Mouse (Mus musculus) v-Abl transformed pro-B cells (cell line): ENCODE results near the gene Rhbdf2.

Experiments
- in situ Hi-C, 2 experiments: fragments of 400-800 bp; cut with MboI; formaldehyde crosslinking; loops; one replicate each; pipeline ENCODE4 v1.15.1; 2025; ENCODE audit not compliant: unreplicated experiment in 2 of 2

Gene Rhbdf2

DNA sequence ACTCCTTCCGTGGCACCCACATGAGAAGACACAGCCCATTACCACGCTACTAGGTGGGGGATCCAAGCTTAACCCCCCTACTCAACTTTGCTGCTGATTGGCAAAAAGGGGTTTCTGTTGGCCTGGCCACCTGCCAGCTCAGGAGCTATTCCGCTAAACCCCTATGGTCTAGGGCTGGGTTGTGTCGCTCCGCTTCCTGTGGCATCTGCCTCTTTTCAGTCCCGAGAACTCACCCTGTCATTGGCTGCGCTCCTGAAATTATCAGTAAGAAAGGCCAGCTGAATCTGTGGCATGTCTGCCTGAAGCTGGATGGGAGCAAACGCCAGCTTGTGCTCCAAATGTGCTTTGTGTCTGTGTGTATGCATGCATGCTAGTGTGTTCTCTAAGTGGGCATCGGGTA, 33.4 kb upstream of the Rhbdf2 start:
- in situ Hi-C loops: no loop called here

DNA sequence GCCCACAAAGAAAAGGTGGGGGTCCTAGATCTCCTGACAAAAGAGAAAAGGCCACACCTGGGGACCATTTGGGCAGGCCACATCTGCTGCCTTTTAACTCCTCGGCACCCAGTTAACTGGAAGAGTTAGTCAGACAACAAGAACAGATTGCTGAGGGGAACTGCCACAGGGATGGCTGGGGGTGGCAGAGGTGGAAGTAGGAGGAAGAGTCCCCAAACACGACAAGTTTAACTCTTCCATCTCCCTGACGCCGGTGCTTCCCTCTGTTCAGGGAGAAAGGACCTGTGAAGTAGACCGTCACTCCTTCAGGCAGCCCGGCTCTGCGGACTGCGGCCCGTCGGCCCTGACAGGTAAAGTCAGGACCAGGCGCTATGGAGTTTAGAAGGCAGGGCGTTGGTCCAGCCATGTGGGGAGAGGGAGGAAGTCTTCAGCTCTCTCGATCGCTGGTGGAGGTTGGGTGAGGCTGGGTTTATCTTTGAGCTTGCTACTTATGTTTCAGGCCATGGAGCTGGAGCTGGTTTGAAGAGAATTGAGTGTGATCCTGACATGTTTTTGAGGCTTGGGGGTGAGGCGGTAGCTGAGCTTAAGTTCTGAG, 32.3 kb upstream of the Rhbdf2 start:
- in situ Hi-C loops: no loop called here

DNA sequence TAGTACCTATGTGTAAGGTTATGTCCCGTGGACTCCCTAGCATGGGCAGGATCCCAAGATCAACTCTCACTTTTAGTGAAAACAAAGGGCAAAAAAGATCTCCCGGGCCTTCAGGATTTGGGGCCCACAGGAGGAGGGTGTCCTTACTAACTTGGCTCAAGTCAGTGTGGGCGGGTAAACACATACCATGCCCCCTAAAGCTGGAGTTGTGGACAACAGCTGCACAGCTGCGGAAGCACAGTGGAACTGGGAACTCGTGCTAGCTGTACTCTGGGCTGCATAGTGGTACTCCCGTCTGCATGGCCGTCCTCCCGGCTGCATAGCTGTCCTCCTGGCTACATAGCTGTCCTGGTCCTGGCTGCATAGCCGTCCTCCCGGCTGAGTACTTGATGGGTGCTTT, 31.4 kb upstream of the Rhbdf2 start:
- in situ Hi-C loops: no loop called here

DNA sequence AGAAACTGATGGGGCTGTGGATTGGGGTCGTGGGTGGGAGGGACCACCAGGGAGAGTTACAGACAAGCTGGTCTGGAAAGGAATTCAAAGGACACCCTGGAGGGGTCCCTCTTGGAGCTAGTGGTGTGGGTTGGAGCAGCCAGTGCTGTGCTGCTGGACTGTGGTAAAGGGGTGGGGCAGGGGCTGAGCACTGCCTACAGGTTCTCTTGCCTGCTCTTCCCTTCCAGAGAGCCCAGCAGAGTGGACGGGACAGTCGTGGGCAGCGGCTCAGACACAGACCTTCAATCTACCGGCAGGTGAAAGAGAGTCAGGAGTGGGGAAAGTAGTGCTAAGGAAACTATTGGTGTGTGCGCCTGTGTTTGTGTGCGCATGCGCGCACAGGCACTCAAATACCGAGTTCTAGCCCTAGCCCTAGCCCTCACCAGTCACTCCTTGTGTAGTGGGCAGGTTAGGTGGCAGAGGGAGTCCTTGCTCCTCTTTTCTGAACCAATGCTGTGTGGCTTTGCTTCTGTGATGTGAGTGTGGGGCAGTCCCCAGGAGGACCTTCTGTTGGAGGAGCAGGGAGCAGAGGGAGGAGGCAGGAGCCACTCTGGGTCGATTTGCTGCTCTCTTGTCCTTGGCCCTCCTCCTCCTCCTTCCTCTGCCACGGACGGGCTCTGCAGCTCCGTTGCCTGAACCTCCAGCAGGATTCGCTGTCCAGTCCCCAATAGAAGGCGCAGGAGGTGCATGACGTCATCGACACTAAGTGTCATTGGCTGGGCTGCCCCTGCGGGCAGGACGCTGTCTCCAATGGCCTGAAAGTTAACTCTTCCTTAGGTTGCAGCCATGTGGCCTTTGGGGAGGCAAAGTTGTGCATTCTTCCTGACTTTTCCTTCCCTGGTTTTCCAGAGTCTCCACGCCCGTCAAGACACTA, 30.7 kb upstream of the Rhbdf2 start:
- in situ Hi-C loops: no loop called here

DNA sequence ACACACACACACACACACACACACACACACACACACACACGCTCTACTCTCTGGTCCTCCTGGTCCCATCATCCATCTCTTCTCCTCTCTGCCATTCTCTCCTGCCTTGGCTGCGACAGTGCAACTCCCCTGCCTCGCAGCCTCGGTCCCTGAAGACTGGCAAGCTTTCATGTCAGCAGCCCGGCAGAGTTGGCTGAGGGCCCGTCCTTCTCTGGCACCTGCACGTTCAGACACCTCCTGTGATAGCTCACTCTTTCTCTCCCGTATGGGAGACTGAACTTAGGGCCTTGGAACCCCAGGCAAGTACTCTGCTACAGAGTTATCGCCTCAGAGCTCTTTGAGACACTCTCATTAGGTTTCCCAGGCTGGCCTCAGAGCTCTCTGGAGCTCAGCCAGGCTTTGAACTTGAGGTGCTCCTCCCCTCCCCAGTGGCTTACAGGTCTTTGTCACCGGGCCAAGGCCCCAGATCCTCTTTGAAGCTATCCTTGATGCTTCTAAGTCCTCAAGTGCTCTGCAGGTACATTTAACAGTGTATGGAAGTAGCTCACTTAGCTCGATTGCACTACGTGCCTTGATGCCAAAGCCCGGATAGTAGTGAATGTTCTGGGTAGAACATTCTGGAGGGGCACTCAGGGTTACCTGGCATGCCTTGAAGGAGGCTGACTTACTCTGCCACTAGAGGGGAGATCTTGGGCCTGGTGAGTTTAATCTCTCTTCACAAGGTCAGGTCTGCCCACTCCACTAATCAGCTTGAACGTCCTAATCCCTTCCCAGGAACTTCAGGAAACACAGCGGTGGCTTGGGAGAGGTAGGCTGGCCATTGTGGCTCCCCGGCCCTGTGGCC, 29.8 kb upstream of the Rhbdf2 start:
- in situ Hi-C loops: no loop called here

DNA sequence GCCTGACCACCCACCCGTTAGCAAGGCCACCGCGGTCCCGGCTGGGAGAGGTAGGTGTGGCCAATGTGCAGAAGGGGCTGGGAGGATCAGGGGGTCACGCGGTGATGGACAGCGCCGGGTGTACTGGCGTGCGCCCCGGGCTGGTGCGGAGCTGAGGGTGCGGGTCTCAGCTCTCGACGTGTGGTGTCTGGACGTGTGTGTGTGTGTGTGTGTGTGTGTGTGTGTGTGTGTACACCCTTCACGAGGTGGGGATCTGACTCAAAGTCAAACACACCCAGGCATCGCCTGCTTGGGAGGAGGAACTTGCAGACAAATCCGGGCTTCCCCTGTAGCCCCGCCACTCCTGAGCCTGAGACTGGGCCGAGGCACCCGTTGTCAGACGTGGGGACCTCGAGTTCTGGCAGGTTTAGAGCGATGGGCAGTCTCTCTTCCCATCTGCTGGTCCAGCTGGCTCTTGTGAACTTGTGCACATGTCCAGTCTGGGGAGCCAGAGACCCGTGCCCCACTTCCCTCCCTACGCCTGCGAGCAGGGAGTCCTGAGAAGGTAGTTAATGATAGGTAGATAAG, 27.5 kb upstream of the Rhbdf2 start, which contains the start of gene Cygb:
Gene Cygb (minus strand): TSS at position 59 of the 567 bp plus-strand sequence.
- in situ Hi-C loops: no loop called here

DNA sequence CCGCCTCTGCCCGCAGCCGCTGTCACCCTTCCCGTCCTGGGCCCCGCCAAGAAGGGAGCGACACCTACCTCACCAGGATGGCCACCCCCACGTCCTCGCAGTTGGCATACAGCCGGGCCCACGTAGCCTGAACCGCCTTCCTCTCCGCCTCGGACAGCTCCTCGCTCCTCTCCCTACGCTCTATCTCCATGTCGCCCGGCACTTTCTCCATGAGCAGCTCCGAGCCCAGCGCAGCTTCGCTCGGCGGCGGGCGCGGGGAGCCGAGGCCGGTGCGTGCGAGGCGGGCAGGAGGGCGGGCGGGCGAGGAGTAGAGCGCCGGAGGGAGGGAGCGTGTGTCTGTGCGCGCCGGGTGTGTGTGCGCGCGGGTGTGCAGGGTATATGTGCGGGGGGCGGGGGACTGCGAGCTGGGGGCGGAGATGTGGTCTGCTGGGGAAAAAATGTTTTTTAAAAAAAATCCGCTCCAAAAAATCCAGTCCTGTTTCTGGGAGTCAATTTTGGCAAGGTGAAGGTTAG, 26.9 kb upstream of the Rhbdf2 start:
- in situ Hi-C loops: no loop called here

DNA sequence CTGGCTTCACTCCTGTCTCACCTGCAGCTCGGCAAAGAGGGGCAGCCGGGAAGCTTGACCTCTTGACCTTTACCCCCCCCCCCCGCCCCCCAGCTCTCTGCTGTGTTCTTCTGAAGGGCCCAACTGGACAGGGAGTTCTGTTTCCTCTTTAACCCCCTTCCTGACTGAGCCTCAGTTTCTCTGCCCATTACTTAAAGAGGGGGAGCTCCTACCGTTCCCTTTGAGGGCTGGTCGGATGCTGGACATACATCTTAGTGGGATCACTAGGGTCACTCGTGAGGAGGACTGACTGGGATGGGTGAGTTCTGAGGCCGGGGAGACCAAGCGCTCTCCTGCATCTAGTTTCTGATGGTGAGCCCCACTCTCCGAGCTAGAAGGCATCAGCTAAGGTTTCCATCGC, 26.4 kb upstream of the Rhbdf2 start, which contains the start of gene Prcd:
Gene Prcd (plus strand): TSS at position 301 of the 400 bp plus-strand sequence.
- in situ Hi-C loops: no loop called here

DNA sequence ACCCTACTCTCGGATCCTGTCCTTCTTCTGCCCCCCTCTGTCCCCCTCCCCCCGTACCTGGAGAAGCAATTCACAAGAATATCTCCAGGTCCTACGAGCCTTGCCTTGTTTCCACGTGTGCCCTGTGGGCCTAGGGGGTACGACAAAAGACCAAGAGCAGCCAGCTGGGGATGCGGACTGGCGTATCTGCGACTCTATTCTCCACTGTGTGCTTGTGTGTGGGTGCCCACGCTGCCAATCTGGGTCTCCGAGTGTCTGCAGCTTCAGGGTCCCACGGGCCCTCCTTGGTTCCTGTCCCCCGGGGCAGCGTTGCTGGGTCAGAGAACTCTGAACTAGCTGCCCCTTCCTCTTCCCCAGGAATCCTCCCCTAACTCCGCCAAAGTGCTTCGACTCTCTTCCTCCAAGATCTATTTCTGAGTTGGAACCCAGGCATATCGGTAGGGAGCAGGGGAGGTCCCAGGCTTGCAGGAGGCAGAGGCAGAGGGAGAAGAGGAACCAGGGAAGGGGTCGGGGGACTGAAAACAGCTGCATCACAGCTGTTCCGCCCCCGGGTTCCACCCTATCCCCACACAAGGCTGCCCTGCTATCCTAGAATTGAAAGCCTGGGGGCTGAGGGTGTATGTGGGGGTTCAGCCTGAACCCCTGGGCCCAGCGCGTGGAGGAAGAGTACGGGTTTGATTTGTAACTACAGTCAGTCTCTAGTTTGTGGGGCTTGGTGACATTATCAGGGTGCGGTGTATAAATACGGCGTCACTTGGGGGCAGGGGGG, 25.7 kb upstream of the Rhbdf2 start:
- in situ Hi-C loops: no loop called here

DNA sequence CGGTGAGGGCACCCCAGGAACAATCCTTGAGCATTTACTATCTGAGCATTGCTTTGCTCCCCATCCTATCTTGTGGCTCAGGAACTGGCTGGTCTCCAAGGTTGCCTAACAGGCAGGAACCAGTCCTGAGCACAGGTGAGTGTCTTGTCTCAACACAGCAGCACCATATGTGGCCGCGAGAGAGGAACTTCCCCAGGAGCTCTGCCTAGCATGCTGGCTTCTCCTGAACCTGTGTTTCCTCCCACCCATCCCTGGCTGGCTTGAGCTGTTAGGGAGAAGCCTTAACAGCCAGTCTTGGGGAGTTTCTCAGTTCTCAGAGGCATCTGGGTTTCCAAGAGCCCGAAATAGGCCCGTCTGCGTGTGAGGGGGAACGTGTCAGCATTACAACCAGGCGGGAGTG, 24.5 kb upstream of the Rhbdf2 start:
- in situ Hi-C loops: no loop called here

DNA sequence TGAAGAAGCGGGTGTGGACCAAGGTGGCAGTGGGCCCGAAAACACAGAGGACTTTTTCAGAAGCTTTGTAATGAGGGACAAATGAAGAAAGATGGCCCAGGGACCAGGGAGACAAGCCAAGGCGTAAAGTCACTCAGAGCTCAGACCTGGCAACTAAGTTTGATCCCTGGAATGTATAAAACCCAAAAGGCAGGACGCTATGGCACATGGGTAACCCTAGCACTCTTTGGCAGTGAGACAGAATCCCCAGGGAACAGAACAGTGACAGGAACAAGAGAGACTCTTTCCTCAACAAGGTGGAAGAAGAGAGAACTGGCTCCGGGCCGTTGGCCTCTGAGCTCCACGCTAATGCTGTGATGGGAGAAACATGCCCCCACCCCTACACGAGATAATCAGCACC, 24.0 kb upstream of the Rhbdf2 start:
- in situ Hi-C loops: no loop called here

DNA sequence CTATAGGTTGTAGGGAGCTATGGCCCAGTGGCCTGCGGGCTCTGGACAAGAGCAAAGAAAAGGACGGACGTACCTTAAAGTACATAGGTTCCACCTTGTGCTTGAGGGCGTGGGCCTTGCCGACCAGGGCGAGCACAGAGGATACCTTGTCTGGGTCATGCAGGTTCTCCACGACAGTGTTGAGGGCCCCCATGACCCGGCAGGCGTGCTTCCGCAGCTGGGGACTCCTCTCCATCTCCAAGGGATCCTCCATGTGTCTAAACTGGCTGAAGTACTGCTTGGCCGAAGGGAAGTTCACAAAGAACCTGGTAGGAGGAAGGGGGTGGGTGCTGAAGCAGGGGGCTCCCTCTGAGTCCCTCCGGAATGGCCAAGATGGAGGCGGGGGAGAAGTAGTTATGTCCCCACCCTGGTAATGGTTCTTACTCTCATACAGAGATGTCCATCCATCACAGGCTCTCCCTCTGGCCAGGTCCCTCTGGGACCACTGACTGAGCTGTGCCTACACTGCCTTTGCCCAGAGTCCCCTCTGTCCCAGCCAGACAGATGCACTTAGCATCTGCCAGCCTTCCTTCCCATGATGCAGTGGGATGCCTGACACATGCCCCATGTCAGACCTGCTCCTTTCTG, 23.0 kb upstream of the Rhbdf2 start:
- in situ Hi-C loops: loop anchor here in 1 of 2 experiments (5.0 to 10.0 kb wide), 2 partner anchors 152 to 405 kb away; no protein-coding TSS in a partner anchor

DNA sequence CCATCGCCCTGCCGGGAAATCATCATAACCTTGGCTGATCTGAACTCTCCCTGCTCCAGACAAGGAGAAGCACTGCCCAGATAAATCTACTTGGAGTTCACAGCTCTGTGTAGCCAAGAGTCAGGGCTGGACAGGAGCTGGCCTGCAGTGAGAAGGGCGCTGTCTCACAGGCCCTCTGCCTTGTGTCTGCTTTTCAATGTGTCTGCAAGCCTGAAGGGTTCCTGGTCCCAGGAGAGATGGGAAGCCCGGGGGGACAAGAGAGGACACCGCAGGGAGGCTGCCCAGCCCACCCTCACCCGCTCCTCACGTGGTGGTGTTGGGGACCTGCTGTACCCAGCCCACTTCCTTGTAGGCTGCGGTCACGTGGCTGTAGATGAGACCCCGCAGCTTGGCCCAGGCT, 22.2 kb upstream of the Rhbdf2 start:
- in situ Hi-C loops: loop anchor here in 1 of 2 experiments (5.0 to 10.0 kb wide), 2 partner anchors 153 to 406 kb away; no protein-coding TSS in a partner anchor

DNA sequence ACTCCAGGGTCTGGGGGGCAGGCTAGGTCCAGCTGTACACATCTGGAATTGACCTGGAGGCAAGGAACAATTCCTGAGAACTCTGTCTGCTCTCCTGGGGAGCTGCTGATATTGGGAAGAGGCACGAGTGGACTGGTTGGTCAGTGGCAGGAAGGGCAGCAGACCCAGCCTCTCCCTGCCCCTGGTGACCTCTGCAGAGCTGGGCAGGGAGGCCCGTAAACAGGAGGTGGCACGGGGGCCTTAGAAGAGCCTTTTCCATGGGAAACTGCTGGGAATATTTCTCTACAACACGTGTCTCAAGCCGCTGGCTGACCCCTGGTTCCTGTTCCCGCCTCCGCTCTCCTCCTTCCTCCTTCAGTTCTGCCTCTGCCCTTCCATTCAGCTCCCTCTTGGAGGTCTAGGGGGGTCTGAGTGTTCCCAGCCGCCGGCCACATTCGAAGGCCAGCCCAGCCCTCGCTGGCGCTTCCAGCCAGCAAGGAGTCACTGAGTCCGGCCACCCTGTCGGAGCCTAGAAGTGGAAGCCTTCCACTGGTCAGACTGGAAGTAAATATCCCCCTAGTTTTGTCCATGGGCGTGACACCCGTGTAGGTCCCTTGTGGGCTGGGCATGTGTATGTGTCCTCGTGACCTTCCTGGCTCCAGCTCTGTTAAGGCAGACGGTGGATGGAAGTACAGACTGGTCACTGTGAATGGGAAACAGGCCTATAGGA, 21.5 kb upstream of the Rhbdf2 start:
- in situ Hi-C loops: loop anchor here in 1 of 2 experiments (5.0 to 10.0 kb wide), 2 partner anchors 154 to 406 kb away; no protein-coding TSS in a partner anchor

DNA sequence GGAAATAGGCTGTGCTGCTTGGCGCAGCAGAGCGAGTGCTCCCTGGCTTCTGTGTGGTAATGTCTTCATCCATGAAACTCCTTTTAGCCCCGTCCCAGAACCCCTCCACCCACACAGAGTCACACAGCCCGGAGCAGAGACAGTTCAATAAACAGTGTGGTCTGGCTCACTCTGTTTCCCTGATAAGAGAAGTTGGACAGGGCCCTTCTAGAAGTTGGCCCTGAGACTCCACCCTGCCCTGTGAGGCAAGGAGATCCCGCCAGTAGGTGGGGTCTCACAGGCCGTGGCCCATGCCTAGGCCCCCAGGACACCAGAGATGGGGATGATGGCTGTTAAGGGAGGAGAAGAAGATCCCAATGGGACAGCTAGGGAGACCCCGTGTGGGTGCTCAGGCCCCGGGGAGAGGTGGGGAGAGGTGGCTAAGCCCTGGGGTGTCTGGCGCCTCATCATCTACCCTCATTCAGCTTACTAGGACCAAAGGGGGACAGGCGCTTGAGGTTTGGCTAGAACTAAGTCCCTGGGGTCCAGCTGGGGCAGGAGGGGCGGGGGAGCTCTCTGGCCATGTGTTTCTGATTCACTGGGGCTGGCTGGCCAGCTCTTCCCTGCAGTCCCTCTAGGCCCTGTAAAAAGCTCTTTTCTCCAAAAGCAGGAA, 20.6 kb upstream of the Rhbdf2 start:
- in situ Hi-C loops: loop anchor here in 1 of 2 experiments (5.0 to 10.0 kb wide), 2 partner anchors 155 to 407 kb away; no protein-coding TSS in a partner anchor

DNA sequence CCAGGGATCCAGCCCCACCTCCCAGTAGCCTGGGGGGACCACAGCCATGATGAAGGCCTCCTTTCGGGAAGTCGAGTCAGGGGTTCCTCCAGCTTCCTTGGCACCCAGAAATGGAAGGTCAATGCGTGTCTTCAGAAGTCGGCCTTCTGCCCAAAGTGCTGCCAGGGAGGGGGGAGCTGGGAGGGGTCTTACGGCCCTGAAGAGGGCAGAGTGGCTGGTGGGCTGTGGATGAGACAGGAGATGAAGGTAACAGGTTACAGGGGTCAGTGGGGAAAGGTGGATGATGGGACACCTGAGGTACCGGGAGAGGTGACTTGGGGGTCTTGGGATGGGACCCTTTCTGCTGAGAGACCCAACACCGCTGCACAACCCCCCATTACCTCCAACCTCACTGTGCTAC, 20.0 kb upstream of the Rhbdf2 start:
- in situ Hi-C loops: loop anchor here in 1 of 2 experiments (5.0 to 10.0 kb wide), 2 partner anchors 156 to 408 kb away; no protein-coding TSS in a partner anchor

DNA sequence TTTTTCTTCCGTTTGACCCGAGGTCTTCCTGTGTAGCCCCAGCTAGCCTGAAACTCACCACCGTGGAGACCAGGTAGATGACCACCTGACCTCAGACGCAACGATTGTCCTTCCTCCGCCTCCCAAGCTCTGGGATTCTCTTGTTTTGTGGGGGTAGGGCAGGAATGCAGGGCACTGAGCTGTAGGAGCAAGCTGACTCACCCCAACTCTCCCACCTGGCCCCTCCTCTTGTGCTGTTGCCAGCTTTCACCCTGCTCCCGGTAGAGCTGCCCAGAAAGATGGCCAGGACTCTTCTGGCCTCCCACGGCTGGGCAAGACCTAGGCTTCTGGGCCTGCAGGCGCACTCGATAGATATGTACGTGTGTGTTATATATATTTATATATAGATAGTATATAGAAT, 19.3 kb upstream of the Rhbdf2 start:
- in situ Hi-C loops: loop anchor here in 1 of 2 experiments (5.0 to 10.0 kb wide), 2 partner anchors 156 to 409 kb away; no protein-coding TSS in a partner anchor
